Mouse (Mus musculus) midbrain, embryonic 12.5 days (tissue): ENCODE data around the gene Gsn. TPM values are rescaled to one million over a fixed set of nuclear protein-coding genes. Genes with fewer than 3 reads are reported as not detected.

Experiments used
- ATAC-seq: fragments of 200-750 bp; cut with Nextera tagmentation; 2 replicates; pipeline ENCODE4 v1.8.0; 2017; ENCODE audit warnings: low read depth, moderate TSS enrichment, moderate library complexity; ENCODE audit not compliant: low FRiP score
- H3K27ac ChIP-seq: fragments of 300-500 bp; sonication (generic); replicated peaks from 2 replicates; pipeline ENCODE4 v1.5.1; 2016; ENCODE audit warnings: mild to moderate bottlenecking
- H3K27me3 ChIP-seq: fragments of 300-500 bp; sonication (generic); 2 replicates; pipeline ENCODE4 v1.6.1; 2016; ENCODE audit warnings: mild to moderate bottlenecking
- H3K36me3 ChIP-seq: fragments of 300-500 bp; sonication (generic); 2 replicates; pipeline ENCODE4 v1.6.1; 2016
- H3K4me1 ChIP-seq: fragments of 300-500 bp; sonication (generic); 2 replicates; pipeline ENCODE4 v1.6.1; 2016
- H3K4me2 ChIP-seq: fragments of 300-500 bp; sonication (generic); replicated peaks from 2 replicates; pipeline ENCODE4 v1.6.1; 2016; ENCODE audit warnings: mild to moderate bottlenecking, moderate library complexity
- H3K4me3 ChIP-seq: fragments of 300-500 bp; sonication (generic); 2 replicates; pipeline ENCODE4 v1.5.1; 2016; ENCODE audit warnings: mild to moderate bottlenecking
- H3K9ac ChIP-seq: fragments of 300-500 bp; sonication (generic); replicated peaks from 2 replicates; pipeline ENCODE4 v1.6.1; 2016; ENCODE audit warnings: mild to moderate bottlenecking, moderate library complexity
- H3K9me3 ChIP-seq: fragments of 300-500 bp; sonication (generic); 2 replicates; pipeline ENCODE4 v1.6.1; 2016; ENCODE audit warnings: mild to moderate bottlenecking
- WGBS: fragments of 180-500 bp; shearing (Covaris S2); methylation state at CpG from one replicate; pipeline ENCODE4 v1.1.7; 2016; 5-methylcytosine and 5-hydroxymethylcytosine counted together
- polyA plus RNA-seq: library from polyadenylated mRNA; unstranded; fragments of >200 nt; fragmentation: Nextera tagmentation; extraction: Ambion mirVana; gene quantifications from 2 replicates; pipeline ENCODE4 v1.2.1, GENCODE M21; 2016

The Gsn gene
- polyA plus RNA-seq, 1 experiment from 2014 or later: 48.9 TPM

DNA sequence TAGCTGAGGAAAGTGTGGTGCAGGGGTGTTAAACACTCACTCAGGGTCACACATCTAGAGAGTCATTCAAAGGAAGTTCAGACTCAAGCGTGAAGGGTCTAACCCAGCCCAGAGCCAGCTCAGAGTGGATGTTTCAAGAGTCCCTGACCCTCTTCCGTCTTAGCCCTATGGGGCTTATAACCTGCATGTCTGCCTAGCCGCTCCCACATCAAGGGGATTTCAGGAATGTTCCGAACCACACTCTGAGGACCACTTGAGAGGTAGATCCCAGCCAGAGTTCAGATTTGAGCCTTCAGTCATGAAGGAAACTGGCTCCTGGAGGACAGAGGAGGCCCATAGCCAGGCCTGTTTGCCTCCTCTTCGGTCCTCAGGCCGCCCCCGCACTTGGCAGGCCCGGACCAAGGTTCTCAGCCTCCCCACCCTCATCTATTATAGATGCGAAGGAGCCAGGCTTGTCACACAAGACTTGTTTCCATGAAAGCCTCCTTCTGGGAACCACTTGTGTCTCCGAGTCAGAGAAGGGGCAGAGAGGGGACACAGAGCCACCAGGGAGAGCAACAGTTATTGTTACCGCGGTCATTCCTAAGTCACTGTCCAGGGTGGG is 30.9 kb downstream of the Gsn start:
- ATAC-seq: no peak
- no peak overlapping the region for H3K27ac ChIP-seq
- no peak overlapping the region for H3K9ac ChIP-seq
- no peaks in the 10 kb centered on the region for H3K36me3 ChIP-seq
- H3K4me3 ChIP-seq: no peak overlapping the region
- peaks cover 20% of the 10 kb centered on the region for H3K27me3 ChIP-seq
- WGBS: 87% methylated on average over 12 of the region's 12 CpGs
- H3K4me1 ChIP-seq: peaks cover 5% of the 10 kb centered on the region
- no peaks in the 10 kb centered on the region for H3K9me3 ChIP-seq
- H3K4me2 ChIP-seq: no peak overlapping the region

DNA sequence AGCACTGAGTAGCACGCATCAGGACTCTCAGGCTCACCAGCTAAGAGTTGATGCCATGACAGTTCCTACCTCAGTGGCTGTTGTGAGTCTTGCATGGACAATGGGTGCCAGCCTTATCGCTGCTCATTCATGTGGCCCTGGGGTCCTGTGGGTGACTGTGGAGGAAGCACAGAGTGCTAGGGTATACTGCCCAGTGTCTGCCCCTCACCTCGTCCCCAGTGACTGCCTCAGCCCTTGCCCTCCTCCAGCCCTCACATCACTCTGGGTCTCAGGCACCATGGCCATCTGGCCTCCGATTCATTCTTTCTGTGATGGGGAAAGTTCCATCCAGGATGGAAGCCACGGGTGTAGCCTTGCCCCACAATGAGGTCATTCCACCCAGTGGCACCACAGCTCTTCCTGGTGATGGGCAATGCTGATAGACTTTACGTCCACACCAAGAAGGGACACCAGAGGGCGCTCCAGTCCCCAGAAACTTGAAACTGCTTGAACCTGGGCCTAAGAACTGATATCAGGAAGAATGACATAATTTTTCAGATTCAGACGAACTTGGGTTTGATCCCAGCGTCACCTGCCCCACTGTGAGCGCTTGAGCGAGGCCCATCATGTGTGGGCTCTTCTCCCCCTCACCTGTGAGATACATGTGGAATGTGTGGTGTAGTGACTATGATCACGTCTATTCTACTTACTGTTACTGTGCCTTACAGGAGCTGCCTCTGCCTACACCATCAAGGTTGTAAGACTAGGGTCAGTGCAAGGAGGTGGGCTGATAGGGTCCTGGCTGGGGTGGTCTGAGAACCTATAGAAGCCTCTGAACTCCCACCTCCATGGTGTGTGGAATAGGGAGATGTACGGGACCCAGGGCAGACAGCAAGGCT is 32.8 kb downstream of the Gsn start:
- WGBS: 44% methylated on average over 13 of the region's 13 CpGs
- H3K36me3 ChIP-seq: no peaks in the 10 kb centered on the region
- H3K4me1 ChIP-seq: no peaks in the 10 kb centered on the region
- H3K4me3 ChIP-seq: no peak overlapping the region
- H3K9me3 ChIP-seq: no peaks in the 10 kb centered on the region
- peaks cover 1% of the 10 kb centered on the region for H3K27me3 ChIP-seq
- no peak overlapping the region for H3K27ac ChIP-seq
- H3K4me2 ChIP-seq: no peak overlapping the region
- ATAC-seq: peak; percentile 56
- H3K9ac ChIP-seq: no peak overlapping the region

DNA sequence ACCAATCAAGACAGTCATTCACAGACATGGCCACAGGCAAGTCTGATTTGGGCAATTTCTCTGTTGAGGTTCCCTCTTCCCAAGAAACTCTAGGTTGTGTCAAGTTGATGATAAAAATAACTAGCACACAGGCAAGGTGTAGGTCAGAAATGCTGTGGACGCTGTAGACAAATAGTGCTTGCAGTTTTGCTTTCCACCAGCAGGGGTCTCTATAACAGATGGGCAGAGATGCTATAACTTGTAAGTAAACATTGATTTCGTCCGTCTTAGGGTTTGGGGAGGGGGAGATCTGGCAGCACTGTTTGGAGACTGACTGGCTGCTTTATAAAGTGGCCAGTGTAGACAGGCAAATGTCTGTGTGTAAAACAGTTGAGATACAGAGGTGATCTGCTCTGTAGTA is 35.7 kb downstream of the Gsn start:
- Histone ChIP-seq H3K4me3 (no peak overlapping the region), H3K9ac (no peak overlapping the region), H3K27me3 (no peaks in the 10 kb centered on the region), H3K36me3 (no peaks in the 10 kb centered on the region), H3K4me2 (no peak overlapping the region), H3K4me1 (no peaks in the 10 kb centered on the region), H3K27ac (no peak overlapping the region), H3K9me3 (no peaks in the 10 kb centered on the region)
- ATAC-seq: no peak
- 11% methylated on average over 3 of the region's 3 CpGs for WGBS

DNA sequence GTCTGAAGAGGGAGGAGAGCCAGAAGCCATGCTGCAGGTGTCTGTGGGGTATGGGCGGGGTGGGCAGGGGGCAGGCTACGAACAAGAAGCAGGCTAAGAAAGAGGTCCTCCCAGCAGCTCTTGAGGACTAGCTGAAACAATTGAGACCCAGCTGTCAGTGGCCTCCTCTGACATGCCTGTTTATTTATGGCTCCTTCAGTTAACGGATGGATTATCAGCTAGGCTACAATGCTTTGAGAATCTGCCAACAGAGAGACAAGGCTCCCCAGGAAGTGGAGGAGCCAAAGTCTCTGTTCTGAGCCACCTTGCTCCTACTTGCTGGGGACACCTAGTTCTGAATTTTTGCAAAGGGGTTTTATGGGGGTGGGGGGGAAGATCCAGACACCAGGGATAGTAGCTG is 36.5 kb downstream of the Gsn start:
- ATAC-seq: no peak
- WGBS: 69% methylated on average over 3 of the region's 3 CpGs
- H3K9me3 ChIP-seq: no peaks in the 10 kb centered on the region

DNA sequence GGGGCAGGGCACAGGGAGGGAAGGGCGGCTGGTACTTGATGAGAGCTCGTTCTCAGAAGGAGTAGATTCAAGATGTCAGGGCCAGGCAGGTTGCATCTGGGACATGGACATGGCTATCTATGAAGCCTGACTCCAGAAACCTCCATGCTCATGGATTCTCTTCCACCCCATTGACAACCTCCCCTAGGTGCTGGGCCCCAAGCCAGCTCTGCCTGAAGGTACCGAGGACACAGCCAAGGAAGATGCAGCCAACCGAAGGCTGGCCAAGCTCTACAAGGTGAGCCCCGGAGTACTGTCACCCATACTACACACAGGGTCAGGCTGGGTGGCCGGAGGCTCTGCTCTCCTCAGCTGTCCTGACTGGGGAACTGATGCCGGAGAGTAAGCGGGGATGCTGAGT is 37.1 kb downstream of the Gsn start:
- Histone ChIP-seq H3K4me2 (no peak overlapping the region), H3K36me3 (no peaks in the 10 kb centered on the region), H3K4me1 (no peaks in the 10 kb centered on the region), H3K9me3 (no peaks in the 10 kb centered on the region), H3K27me3 (0 out of 2 replicates have a peak, but pooled peaks cover 6% of the 10 kb centered on the region), H3K27ac (no peak overlapping the region), H3K4me3 (no peak overlapping the region), H3K9ac (no peak overlapping the region)
- 90% methylated on average over 8 of the region's 8 CpGs for WGBS
- ATAC-seq: no peak

More for the DNA sequence above, 36.5 kb downstream of the Gsn start:
- Histone ChIP-seq H3K4me1 (no peaks in the 10 kb centered on the region), H3K9ac (no peak overlapping the region), H3K4me2 (no peak overlapping the region), H3K4me3 (no peak overlapping the region), H3K36me3 (no peaks in the 10 kb centered on the region), H3K27ac (no peak overlapping the region), H3K27me3 (0 out of 2 replicates have a peak, but pooled peaks cover 5% of the 10 kb centered on the region)

DNA sequence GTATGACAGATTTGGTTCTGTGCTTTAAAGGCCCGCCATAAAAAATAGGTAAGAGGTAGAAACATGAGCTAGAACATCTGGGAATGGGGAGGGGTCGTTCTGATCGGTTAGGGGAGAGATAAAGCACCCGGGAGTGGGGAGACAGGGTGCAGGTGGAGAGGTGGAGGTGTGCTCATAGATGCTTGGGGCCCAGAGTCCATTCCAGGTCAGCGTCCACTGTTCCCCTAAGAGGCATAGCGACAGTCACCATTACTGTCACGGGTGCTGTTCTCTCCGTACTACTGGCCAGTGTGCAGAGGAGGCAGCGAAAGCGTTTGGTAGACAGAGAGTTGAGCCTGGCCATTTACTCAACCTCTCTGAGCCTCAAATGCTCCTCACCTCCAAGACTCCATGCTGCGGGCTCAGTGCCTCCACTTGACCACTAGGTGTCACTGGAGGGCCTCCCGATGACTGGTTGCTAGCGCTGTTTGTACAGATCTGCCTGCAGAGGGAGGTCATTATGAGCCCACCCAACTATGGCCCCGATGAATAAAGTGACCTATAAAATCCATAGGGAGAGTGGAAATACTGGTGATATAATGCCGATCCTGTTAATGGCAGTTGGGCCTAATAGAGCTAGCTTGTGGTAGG is 41.6 kb downstream of the Gsn start:
- Histone ChIP-seq H3K36me3 (no peaks in the 10 kb centered on the region), H3K9me3 (no peaks in the 10 kb centered on the region), H3K27me3 (0 out of 2 replicates have a peak, but pooled peaks cover 9% of the 10 kb centered on the region), H3K9ac (no peak overlapping the region), H3K4me3 (no peak overlapping the region), H3K4me1 (no peaks in the 10 kb centered on the region), H3K4me2 (no peak overlapping the region), H3K27ac (no peak overlapping the region)
- ATAC-seq: 0 out of 2 replicates have a peak, but pooled peaks have one; percentile 49
- WGBS: 31% methylated on average over 15 of the region's 15 CpGs

DNA sequence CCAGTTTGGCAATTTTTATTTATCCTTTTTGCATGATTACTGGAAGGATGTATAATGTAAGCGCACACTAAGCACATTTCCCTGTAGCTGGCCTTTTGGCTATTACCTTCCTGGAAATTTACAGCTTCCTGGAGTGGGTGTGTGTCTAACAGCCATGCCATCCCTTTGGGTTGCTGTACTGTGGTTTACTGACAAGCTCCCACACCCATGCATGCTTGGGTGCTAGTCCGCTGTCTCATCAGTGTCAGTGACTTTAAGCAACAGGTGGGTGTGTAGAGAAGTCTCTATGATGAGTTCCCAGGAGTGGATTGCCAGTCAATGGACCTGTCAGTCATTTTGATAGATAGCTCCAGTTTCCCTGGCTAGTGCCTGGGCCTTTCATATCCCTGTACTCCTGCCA is 43.3 kb downstream of the Gsn start:
- Histone ChIP-seq H3K9me3 (no peaks in the 10 kb centered on the region), H3K27me3 (0 out of 2 replicates have a peak, but pooled peaks cover 9% of the 10 kb centered on the region), H3K36me3 (no peaks in the 10 kb centered on the region), H3K9ac (no peak overlapping the region), H3K4me2 (no peak overlapping the region), H3K4me3 (no peak overlapping the region), H3K27ac (no peak overlapping the region), H3K4me1 (no peaks in the 10 kb centered on the region)
- 97% methylated on average over 2 of the region's 2 CpGs for WGBS
- ATAC-seq: no peak

DNA sequence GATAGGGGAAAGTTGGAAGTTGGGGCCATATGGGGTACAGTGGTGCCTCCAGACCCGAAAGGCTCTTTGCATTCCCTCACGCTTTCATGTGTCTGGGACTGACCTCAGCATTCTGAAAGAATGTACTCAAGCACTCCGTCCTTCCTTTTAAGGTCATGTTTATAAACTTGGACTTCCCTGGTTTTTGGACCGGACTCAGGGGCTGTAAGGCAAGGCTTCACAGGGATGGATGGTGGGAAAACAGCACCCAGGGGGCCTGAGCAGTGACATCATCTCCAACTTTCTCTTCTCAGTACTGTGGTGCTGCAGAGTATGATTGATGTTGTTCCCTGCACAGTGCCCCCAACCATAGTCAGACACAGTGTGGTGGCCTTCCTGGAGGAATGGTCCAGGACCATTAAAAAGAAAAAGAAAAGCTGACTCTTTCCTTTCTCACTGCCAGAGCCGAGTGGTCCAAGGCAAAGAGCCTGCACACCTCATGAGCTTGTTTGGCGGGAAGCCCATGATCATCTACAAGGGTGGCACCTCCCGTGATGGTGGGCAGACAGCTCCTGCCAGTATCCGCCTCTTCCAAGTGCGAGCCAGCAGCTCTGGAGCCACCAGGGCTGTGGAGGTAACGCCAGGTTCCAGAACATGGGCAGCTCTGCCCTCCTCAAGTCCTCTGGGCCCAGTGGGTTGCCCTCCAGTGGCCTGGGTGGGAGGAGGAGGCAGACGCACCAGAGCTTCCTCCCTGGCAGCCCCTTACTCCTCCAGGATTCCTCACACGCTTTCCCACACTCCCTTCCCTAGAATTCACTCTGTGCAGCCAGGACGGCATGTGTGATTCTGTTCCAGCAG is 46.1 kb downstream of the Gsn start:
- H3K4me1 ChIP-seq: no peaks in the 10 kb centered on the region
- no peak overlapping the region for H3K4me3 ChIP-seq
- 87% methylated on average over 13 of the region's 13 CpGs for WGBS
- no peak overlapping the region for H3K9ac ChIP-seq
- no peak overlapping the region for H3K4me2 ChIP-seq
- H3K27me3 ChIP-seq: 0 out of 2 replicates have a peak, but pooled peaks cover 8% of the 10 kb centered on the region
- H3K36me3 ChIP-seq: no peaks in the 10 kb centered on the region
- no peak overlapping the region for H3K27ac ChIP-seq
- no peak for ATAC-seq
- no peaks in the 10 kb centered on the region for H3K9me3 ChIP-seq

DNA sequence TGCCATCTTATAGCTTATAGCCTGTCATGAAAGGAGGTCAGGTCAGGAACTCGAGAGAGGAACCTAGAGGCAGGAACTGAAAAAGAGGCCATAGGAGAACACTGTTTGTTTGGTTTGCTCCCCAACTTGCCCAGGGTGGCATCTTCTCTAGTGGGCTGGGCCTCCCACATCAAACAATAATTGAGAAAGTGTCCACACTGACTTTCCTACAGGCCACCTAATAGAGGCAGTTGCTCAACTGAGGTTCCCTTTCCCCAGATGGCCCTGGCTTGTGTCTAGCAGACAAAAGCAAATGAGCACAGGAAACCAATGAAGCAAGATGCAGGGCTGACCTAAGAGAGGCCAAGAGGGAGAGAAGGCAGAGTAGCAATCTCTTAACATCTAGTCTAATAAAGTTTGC is 52.0 kb downstream of the Gsn start:
- ATAC-seq: no peak
- WGBS: 67% methylated on average over 1 of the region's 1 CpGs
- no peak overlapping the region for H3K27ac ChIP-seq

DNA sequence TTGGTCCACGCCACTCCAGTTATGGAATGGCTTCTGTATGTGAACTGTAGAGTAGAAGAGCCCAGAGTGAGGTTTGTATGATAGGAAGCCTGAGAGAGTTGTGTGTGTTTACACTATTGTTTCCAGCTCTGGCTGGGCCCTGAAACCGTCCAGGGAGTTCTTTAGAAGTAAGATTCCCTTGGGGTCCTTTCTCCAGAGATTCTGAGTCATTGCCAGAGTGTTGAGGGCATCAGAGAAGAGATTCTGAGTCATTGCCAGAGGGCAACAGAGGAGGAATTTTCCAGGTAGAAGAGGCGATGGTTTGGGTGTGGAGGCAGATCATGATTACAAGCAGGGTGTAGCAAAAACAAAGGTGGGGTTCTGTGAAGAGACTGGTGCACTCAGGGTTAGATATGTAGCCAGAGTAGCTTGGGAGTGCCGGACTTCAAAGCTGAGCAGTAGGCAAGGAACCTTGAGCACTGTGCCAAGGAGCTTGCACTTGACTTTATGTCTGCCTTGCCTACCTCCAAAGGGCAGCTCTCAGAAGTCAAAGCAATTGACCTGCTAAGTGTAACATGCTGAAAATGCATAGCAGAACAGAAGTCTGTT is 53.8 kb downstream of the Gsn start:
- no peaks in the 10 kb centered on the region for H3K36me3 ChIP-seq
- H3K27ac ChIP-seq: no peak overlapping the region
- no peak overlapping the region for H3K4me3 ChIP-seq
- H3K9me3 ChIP-seq: no peaks in the 10 kb centered on the region
- H3K4me1 ChIP-seq: 0 out of 2 replicates have a peak, but pooled peaks cover 2% of the 10 kb centered on the region
- no peak overlapping the region for H3K9ac ChIP-seq
- no peak overlapping the region for H3K4me2 ChIP-seq
- 89% methylated on average over 4 of the region's 4 CpGs for WGBS
- no peak for ATAC-seq
- H3K27me3 ChIP-seq: no peaks in the 10 kb centered on the region

More for the DNA sequence above, 52.0 kb downstream of the Gsn start:
- no peak overlapping the region for H3K4me3 ChIP-seq
- H3K27me3 ChIP-seq: no peaks in the 10 kb centered on the region
- no peaks in the 10 kb centered on the region for H3K9me3 ChIP-seq
- no peak overlapping the region for H3K9ac ChIP-seq
- no peaks in the 10 kb centered on the region for H3K4me1 ChIP-seq
- H3K36me3 ChIP-seq: no peaks in the 10 kb centered on the region
- no peak overlapping the region for H3K4me2 ChIP-seq

DNA sequence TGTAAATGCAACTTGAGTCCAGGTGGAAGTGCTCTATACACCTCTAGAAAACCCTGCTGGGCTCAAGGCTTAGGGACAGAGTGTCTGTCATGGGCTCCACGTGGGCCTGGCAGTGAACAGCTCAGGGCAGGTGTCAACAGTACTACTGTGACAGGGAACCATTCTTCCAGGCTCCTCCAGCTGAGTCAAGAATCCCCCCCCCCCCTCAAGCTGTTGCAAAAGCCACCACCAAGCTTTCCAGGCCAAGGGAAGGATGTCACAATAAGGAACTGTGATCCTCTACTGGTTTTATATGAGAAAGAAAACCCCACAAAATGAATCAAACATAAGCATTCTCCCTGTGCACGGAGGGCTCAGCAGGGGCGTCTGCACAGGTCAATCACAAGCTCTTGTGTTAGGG is 58.1 kb downstream of the Gsn start:
- Histone ChIP-seq H3K27me3 (no peaks in the 10 kb centered on the region), H3K4me1 (0 out of 2 replicates have a peak, but pooled peaks cover 2% of the 10 kb centered on the region), H3K27ac (no peak overlapping the region), H3K36me3 (no peaks in the 10 kb centered on the region), H3K9me3 (no peaks in the 10 kb centered on the region), H3K4me3 (no peak overlapping the region), H3K9ac (no peak overlapping the region), H3K4me2 (no peak overlapping the region)
- 24% methylated on average over 3 of the region's 3 CpGs for WGBS
- no peak for ATAC-seq
